Mouse (Mus musculus) CD4-positive helper T cell, adult 2 months (primary cell): ENCODE results near the gene Dnah3.

Source experiments
- DNase-seq: peaks from one replicate; pipeline ENCODE4 v3.0.0-alpha.2; 2012; ENCODE audit warnings: low read depth, missing footprints, low spot score

The Dnah3 gene

GRCm38 (mm10) chr7:119941569-119941968, 153.5 kb downstream of the Dnah3 start:
- no peak for DNase-seq

- DNase-seq, result no peak
These were observed 158.0 kb downstream of the Dnah3 start for GRCm38 (mm10) chr7:119937036-119937435.

- no peak for DNase-seq
These were observed 158.8 kb downstream of the Dnah3 start for GRCm38 (mm10) chr7:119936321-119936720.

- DNase-seq, result no peak
These were observed 166.2 kb downstream of the Dnah3 start for GRCm38 (mm10) chr7:119928783-119929440.

GRCm38 (mm10) chr7:119921054-119921453, 174.0 kb downstream of the Dnah3 start:
- no peak for DNase-seq

- DNase-seq, result no peak
These were observed 174.6 kb downstream of the Dnah3 start for GRCm38 (mm10) chr7:119920457-119920856.

- DNase-seq, result no peak
These were observed 183.4 kb downstream of the Dnah3 start for GRCm38 (mm10) chr7:119911727-119912126.

GRCm38 (mm10) chr7:119906523-119907215, 188.4 kb downstream of the Dnah3 start:
- no peak for DNase-seq

GRCm38 (mm10) chr7:119899386-119900057, 195.6 kb downstream of the Dnah3 start:
- DNase-seq, result no peak

- DNase-seq, result no peak
These were observed 196.7 kb downstream of the Dnah3 start for GRCm38 (mm10) chr7:119898247-119898856.

- no peak for DNase-seq
These were observed 197.5 kb downstream of the Dnah3 start for GRCm38 (mm10) chr7:119897521-119898109.

- peak; percentile 97 for DNase-seq
These were observed 199.2 kb downstream of the Dnah3 start, which contains the start of the genes Lyrm1 and Dcun1d3 for GRCm38 (mm10) chr7:119895639-119896512. Gene Lyrm1 (plus strand): TSS chr7:119895861. Gene Dcun1d3 (minus strand): TSS chr7:119896298.

- peak; percentile 44 for DNase-seq
These were observed 200.1 kb downstream of the Dnah3 start for GRCm38 (mm10) chr7:119894818-119895544.

GRCm38 (mm10) chr7:119892742-119893141, 202.3 kb downstream of the Dnah3 start:
- DNase-seq, result no peak

- DNase-seq, result no peak
These were observed 202.9 kb downstream of the Dnah3 start for GRCm38 (mm10) chr7:119892198-119892597.

- no peak for DNase-seq
These were observed 207.2 kb downstream of the Dnah3 start for GRCm38 (mm10) chr7:119887887-119888286.

- no peak for DNase-seq
These were observed 213.9 kb downstream of the Dnah3 start for GRCm38 (mm10) chr7:119881229-119881628.

GRCm38 (mm10) chr7:119880345-119880744, 214.7 kb downstream of the Dnah3 start:
- no peak for DNase-seq

- no peak for DNase-seq
These were observed 215.9 kb downstream of the Dnah3 start for GRCm38 (mm10) chr7:119879171-119879570.
